8 mouse cellular contexts compared by ENCODE assay signal in the genomic region with DNA sequence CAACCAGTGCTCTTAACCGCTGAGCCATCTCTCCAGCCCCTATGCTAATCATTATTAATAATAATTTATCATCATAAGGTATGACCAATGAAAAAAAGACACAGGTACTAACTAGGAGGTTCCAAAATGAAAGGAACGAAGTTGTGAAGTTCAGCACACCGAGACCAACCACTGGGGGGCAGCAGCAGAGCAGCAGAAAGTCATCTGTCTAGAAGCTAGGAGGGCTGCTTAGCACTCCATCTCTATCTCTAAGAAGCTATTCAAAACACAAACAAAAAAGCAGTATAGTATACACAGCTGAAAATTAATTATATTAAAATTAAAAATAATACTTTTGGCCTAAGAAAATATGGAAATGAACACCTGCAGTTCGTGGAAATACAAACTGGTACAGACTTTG. TPM values are rescaled to one million over a fixed set of nuclear protein-coding genes. Genes with fewer than 3 reads are reported as not detected.
A peak's percentile ranks its signal among the peaks of the same experiment; 100 is the strongest.
DNase-seq lines count a peak whose midpoint lies in the region; ATAC-seq and TF ChIP-seq lines count a peak whose summit lies in the region.

No protein-coding gene starts in this region.

- peaks cover 60% of the 10 kb centered on the region for H3K36me3 ChIP-seq in midbrain, embryonic 14.5 days (ENCODE audit: control insufficient read depth, insufficient read depth, low read length)
- H3K36me3 ChIP-seq in midbrain, embryonic 15.5 days (replicated peaks) = no peaks in the 10 kb centered on the region; the same call in 1 of the 2 replicates
- H3K36me3 ChIP-seq in kidney, embryonic 14.5 days (ENCODE audit: control insufficient read depth, insufficient read depth, low read length) = peaks cover 76% of the 10 kb centered on the region
- peaks cover 72% of the 10 kb centered on the region for H3K36me3 ChIP-seq in limb, embryonic 14.5 days (ENCODE audit: control insufficient read depth, insufficient read depth, low read length)
- peaks cover 26% of the 10 kb centered on the region for H3K36me3 ChIP-seq in neural tube, embryonic 15.5 days

- 60% methylated on average over 4 of the region's 4 CpGs for WGBS in midbrain, embryonic 14.5 days
- 58% methylated on average over 4 of the region's 4 CpGs for WGBS in midbrain, embryonic 15.5 days
- 57% methylated on average over 4 of the region's 4 CpGs for WGBS in kidney, embryonic 14.5 days
- 53% methylated on average over 4 of the region's 4 CpGs for WGBS in limb, embryonic 14.5 days
- 66% methylated on average over 4 of the region's 4 CpGs for WGBS in neural tube, embryonic 15.5 days

- no peak for TF ChIP-seq POLR2A in limb, embryonic 14.5 days (IDR thresholded peaks at IDR 0.05; ENCODE audit: borderline replicate concordance, extremely low read depth, insufficient read depth, insufficient read length)

- peak; percentile 90 for DNase-seq in midbrain, embryonic 14.5 days
- peak; percentile 21 for DNase-seq in cerebellum, adult 9-11 months
- peak; percentile 46 to 59 for DNase-seq in gastrocnemius, adult 8-10 months (ENCODE audit: low spot score in 2 of 2)
- peak; percentile 89 for DNase-seq in limb, embryonic 14.5 days (ENCODE audit: low spot score)
- peak; percentile 42 for DNase-seq in testis, postnatal 14 days (ENCODE audit: low spot score)

- no peaks in the 10 kb centered on the region for H3K9me3 ChIP-seq in midbrain, embryonic 14.5 days (ENCODE audit: control insufficient read depth, low read length)
- H3K9me3 ChIP-seq in midbrain, embryonic 15.5 days = no peaks in the 10 kb centered on the region
- no peaks in the 10 kb centered on the region for H3K9me3 ChIP-seq in kidney, embryonic 14.5 days (ENCODE audit: control insufficient read depth, low read length)
- H3K9me3 ChIP-seq in limb, embryonic 14.5 days (ENCODE audit: control insufficient read depth, low read length) = no peaks in the 10 kb centered on the region
- no peaks in the 10 kb centered on the region for H3K9me3 ChIP-seq in neural tube, embryonic 15.5 days (replicated peaks)

- no peak overlapping the region for H3K4me3 ChIP-seq in midbrain, embryonic 14.5 days (replicated peaks; ENCODE audit: low read depth, low read length)
- no peak overlapping the region for H3K4me3 ChIP-seq in midbrain, embryonic 15.5 days
- H3K4me3 ChIP-seq in kidney, embryonic 14.5 days (ENCODE audit: low read length) = no peak overlapping the region
- H3K4me3 ChIP-seq in limb, embryonic 14.5 days (replicated peaks; ENCODE audit: low read length) = no peak overlapping the region
- H3K4me3 ChIP-seq in neural tube, embryonic 15.5 days (replicated peaks) = no peak overlapping the region

- no peak overlapping the region for H3K9ac ChIP-seq in midbrain, embryonic 14.5 days (replicated peaks; ENCODE audit: low read length)
- no peak overlapping the region for H3K9ac ChIP-seq in midbrain, embryonic 15.5 days
- no peak overlapping the region for H3K9ac ChIP-seq in kidney, embryonic 14.5 days (ENCODE audit: low read depth, low read length)
- no peak overlapping the region for H3K9ac ChIP-seq in limb, embryonic 14.5 days (ENCODE audit: low read depth, low read length, severe bottlenecking)
- H3K9ac ChIP-seq in neural tube, embryonic 15.5 days (replicated peaks) = no peak overlapping the region

- no peak overlapping the region for H3K27ac ChIP-seq in midbrain, embryonic 14.5 days (replicated peaks; ENCODE audit: low read depth, low read length)
- no peak overlapping the region for H3K27ac ChIP-seq in midbrain, embryonic 15.5 days
- no peak overlapping the region for H3K27ac ChIP-seq in kidney, embryonic 14.5 days (ENCODE audit: low read depth, low read length)
- no peak overlapping the region for H3K27ac ChIP-seq in limb, embryonic 14.5 days (replicated peaks; ENCODE audit: low read depth, low read length)
- H3K27ac ChIP-seq in neural tube, embryonic 15.5 days (replicated peaks) = no peak overlapping the region

- H3K27me3 ChIP-seq in midbrain, embryonic 14.5 days (ENCODE audit: control insufficient read depth, insufficient read depth, low read length) = no peaks in the 10 kb centered on the region
- H3K27me3 ChIP-seq in midbrain, embryonic 15.5 days (replicated peaks) = no peaks in the 10 kb centered on the region
- no peaks in the 10 kb centered on the region for H3K27me3 ChIP-seq in kidney, embryonic 14.5 days (ENCODE audit: control insufficient read depth, insufficient read depth, low read length)
- no peaks in the 10 kb centered on the region for H3K27me3 ChIP-seq in limb, embryonic 14.5 days (ENCODE audit: control insufficient read depth, insufficient read depth, low read length)
- H3K27me3 ChIP-seq in neural tube, embryonic 15.5 days (replicated peaks) = no peaks in the 10 kb centered on the region

- no peaks in the 10 kb centered on the region for H3K4me1 ChIP-seq in midbrain, embryonic 14.5 days (ENCODE audit: control insufficient read depth, insufficient read depth, low read length)
- no peaks in the 10 kb centered on the region for H3K4me1 ChIP-seq in midbrain, embryonic 15.5 days
- no peaks in the 10 kb centered on the region for H3K4me1 ChIP-seq in kidney, embryonic 14.5 days (ENCODE audit: control insufficient read depth, insufficient read depth, low read length)
- peaks cover 9% of the 10 kb centered on the region for H3K4me1 ChIP-seq in limb, embryonic 14.5 days (ENCODE audit: control insufficient read depth, insufficient read depth, low read length)
- H3K4me1 ChIP-seq in neural tube, embryonic 15.5 days = no peaks in the 10 kb centered on the region

- H3K4me2 ChIP-seq in midbrain, embryonic 14.5 days (ENCODE audit: low read length) = no peak overlapping the region
- no peak overlapping the region for H3K4me2 ChIP-seq in midbrain, embryonic 15.5 days
- H3K4me2 ChIP-seq in kidney, embryonic 14.5 days (replicated peaks; ENCODE audit: low read depth, low read length) = no peak overlapping the region
- no peak overlapping the region for H3K4me2 ChIP-seq in limb, embryonic 14.5 days (replicated peaks; ENCODE audit: low read depth, low read length, severe bottlenecking)
- H3K4me2 ChIP-seq in neural tube, embryonic 15.5 days = no peak overlapping the region

- ATAC-seq in midbrain, embryonic 14.5 days (ENCODE audit: low FRiP score, low TSS enrichment) = no peak
- ATAC-seq in midbrain, embryonic 15.5 days (replicated peaks) = no peak
- ATAC-seq in kidney, embryonic 14.5 days (ENCODE audit: low FRiP score, low TSS enrichment) = peak; percentile 72; the same call in 1 of the 2 replicates
- peak; percentile 54; the same call in 1 of the 2 replicates for ATAC-seq in limb, embryonic 14.5 days (ENCODE audit: low FRiP score, low read depth)
- 0 out of 2 replicates have a peak, but pooled peaks have one; percentile 45 for ATAC-seq in neural tube, embryonic 15.5 days (ENCODE audit: low FRiP score)

RNA-seq across cellular contexts. Expression of gene Clic4, which starts 53.0 kb away (rescaled TPM):
- polyA plus RNA-seq in midbrain, embryonic 14.5 days (2014; fragmentation: Nextera tagmentation; extraction: Ambion mirVana) = 34.9 and 61.9 TPM in 2 replicates
- 63.8 and 69.5 TPM in 2 replicates for polyA plus RNA-seq in midbrain, embryonic 15.5 days (2015; fragmentation: Nextera tagmentation; extraction: Ambion mirVana)
- 10 to 100 TPM; 16.8 to 27.9 (median 18.1) TPM for total RNA-seq in gastrocnemius, adult 8-10 months (2022)
- 68.5 and 132 TPM in 2 replicates for polyA plus RNA-seq in kidney, embryonic 14.5 days (2014; fragmentation: Nextera tagmentation; extraction: Ambion mirVana)
- polyA plus RNA-seq in limb, embryonic 14.5 days (2012; rRNA removed) = 68.0 and 72.1 TPM in 2 replicates
- polyA plus RNA-seq in limb, embryonic 14.5 days (2014; fragmentation: Nextera tagmentation; extraction: Ambion mirVana) = 88.2 and 98.9 TPM in 2 replicates
- polyA plus RNA-seq in neural tube, embryonic 15.5 days (2015; fragmentation: Nextera tagmentation; extraction: Ambion mirVana) = 45.3 and 62.7 TPM in 2 replicates

Comparison
In these comparisons a context has a peak if more than half of its experiments do, and no peak if none do; other contexts are left out.
1. ATAC-seq: peak in kidney, embryonic 14.5 days (single experiment), limb, embryonic 14.5 days (single experiment) and neural tube, embryonic 15.5 days (single experiment); none in midbrain, embryonic 14.5 days (single experiment) and midbrain, embryonic 15.5 days (single experiment).
2. DNase-seq: peak in every context shown above with its lines; median percentile 90 in midbrain, embryonic 14.5 days; 89 in limb, embryonic 14.5 days; 52 in gastrocnemius, adult 8-10 months; 42 in testis, postnatal 14 days; 21 in cerebellum, adult 9-11 months.